Mouse (Mus musculus) layer of hippocampus, adult 18-20 months (tissue): Measurements from ENCODE around the gene Fgf13. TPM values are rescaled to one million over a fixed set of nuclear protein-coding genes. Genes with fewer than 3 reads are reported as not detected.

Experiments used
- microRNA-seq, 2 experiments: library from miRNA; unstranded; fragments of <30 nt; microRNA quantifications; one replicate each; pipeline ENCODE4 v1.2.0; 2021
- total RNA-seq, 2 experiments: library from RNA; stranded (reverse); gene quantifications; 2 replicates each; pipeline ENCODE4 v1.2.3; 2021

The Fgf13 gene
- total RNA-seq, 2 experiments from 2014 or later = 202 to 216 TPM

Small RNA genes within 50 kb of the gene (microRNA-seq; reads per million reads assigned to microRNA genes)
- gene Mir504 = 29.6 to 44.7 reads per million in 2 experiments
